Mouse (Mus musculus) inflammation-experienced regulatory T-cells, adult 16 weeks (primary cell): Measurements from ENCODE around the gene Trub2. TPM values are rescaled to one million over a fixed set of nuclear protein-coding genes. Genes with fewer than 3 reads are reported as not detected.

ENCODE experiments used
- polyA plus RNA-seq: library from polyadenylated mRNA; unstranded; fragments of 100-300 nt; shearing (Covaris generic); gene quantifications from one replicate; pipeline ENCODE4 v1.2.1, GENCODE M21; 2017

The Trub2 gene
- polyA plus RNA-seq = 41.5 TPM

GRCm38 (mm10) chr2:29787937-29788681, at the start of gene Trub2:
Trub2 (minus strand) TSS chr2:29788502.

GRCm38 (mm10) chr2:29820025-29820817, 31.9 kb upstream of the Trub2 start, which contains the start of gene Urm1:
Urm1 (plus strand) TSS chr2:29820075.

GRCm38 (mm10) chr2:29802075-29802826, 13.9 kb upstream of the Trub2 start, which contains the start of gene Slc27a4:
Slc27a4 (plus strand) TSS chr2:29802634.

GRCm38 (mm10) chr2:29787104-29787917, 991 bp downstream of the Trub2 start, which contains the start of gene Coq4:
Coq4 (plus strand) TSS chr2:29787493.

GRCm38 (mm10) chr2:29751497-29751896, 36.8 kb downstream of the Trub2 start, which contains the start of gene Gm13420:
Gm13420 (minus strand) TSS chr2:29751685.

Other genes starting within 250 kb of the Trub2 start
- gene Rapgef1, start 168.8 kb downstream of the Trub2 start, polyA plus RNA-seq = 8.0 TPM
- not detected for gene Gm13420, start 36.8 kb downstream of the Trub2 start, polyA plus RNA-seq
- 0.61 TPM for gene Gm13547, start 29.2 kb downstream of the Trub2 start, polyA plus RNA-seq
- gene Coq4, start 1.0 kb downstream of the Trub2 start, polyA plus RNA-seq = 10.7 TPM
- gene Slc27a4, start 14.1 kb upstream of the Trub2 start, polyA plus RNA-seq = 3.7 TPM
- 19.7 TPM for gene Urm1, start 31.6 kb upstream of the Trub2 start, polyA plus RNA-seq
- gene Cercam, start 80.7 kb upstream of the Trub2 start, polyA plus RNA-seq = 0.41 TPM
- 85.8 TPM for gene Odf2, start 100.7 kb upstream of the Trub2 start, polyA plus RNA-seq
- gene Gle1, start 146.9 kb upstream of the Trub2 start, polyA plus RNA-seq = 84.5 TPM
- 124 TPM for gene Sptan1, start 177.1 kb upstream of the Trub2 start, polyA plus RNA-seq